Mouse (Mus musculus) bone marrow macrophage, adult 2 months (primary cell): Measurements from ENCODE around the gene Wnt11.

Experiments
- CTCF ChIP-seq: IDR thresholded peaks from 2 replicates; pipeline ENCODE4 v1.5.1; 2012; ENCODE audit warnings: low read depth, mild to moderate bottlenecking, low read length, moderate library complexity
- POLR2A ChIP-seq: IDR thresholded peaks from 2 replicates; pipeline ENCODE4 v1.6.1; 2012; ENCODE audit warnings: mild to moderate bottlenecking, low read depth, low read length, borderline replicate concordance

DNA sequence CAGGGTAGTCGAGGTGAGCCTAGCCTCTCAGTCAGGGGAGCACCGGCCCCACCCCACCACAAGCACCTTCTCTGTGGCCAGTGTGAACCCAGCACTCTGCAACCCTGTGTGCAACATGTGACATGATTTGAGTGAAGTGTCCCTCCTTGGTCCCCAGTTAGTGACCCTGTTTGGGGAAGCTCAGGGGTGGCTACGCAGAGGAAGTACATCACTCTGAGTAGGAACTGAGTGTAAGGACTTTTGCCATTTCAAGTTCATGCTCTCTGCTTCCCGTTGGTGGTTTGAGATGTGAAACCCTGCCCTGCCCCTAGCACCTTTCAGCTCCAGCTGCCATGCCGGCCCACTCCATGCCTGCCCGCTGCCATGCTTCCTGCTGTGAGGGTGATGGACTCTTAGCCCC, 25.5 kb upstream of the Wnt11 start:
- TF ChIP-seq POLR2A (no peak), CTCF (no peak)
